Mouse (Mus musculus): ENCODE data around the gene Fam172a.

DNA sequence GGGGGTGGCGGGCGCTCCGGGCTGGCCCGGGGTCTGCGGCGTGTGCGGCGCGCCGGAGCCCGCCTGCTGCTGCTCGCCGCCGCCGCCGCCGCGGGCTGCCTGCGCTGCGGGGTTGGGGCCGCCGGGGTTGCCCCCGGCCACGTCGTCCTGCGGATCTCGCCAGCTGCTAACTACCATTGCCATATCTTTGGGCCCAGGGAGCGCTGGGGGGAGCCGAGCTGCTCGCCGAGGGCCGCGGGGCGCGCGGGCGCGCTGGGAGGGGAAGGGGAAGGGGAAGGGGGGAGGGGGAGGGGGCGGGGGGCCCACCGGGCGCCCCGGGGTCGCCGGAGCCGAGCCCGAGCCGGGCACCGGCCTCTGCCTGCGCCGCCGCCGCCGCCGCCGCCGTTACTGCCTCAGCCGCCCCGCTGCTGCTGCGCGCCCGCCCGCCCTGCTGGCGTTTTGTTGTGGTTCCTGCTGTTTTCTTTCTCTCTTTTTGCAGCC is 496.6 kb downstream of the Fam172a start:
- no peak for TF ChIP-seq CTCF (IDR thresholded peaks at IDR 0.05; ENCODE audit: low read depth, low read length)
- no peak for TF ChIP-seq POLR2AphosphoS5 (IDR thresholded peaks at IDR 0.05; ENCODE audit: insufficient replicate concordance, low read depth, low read length)
- no peak for TF ChIP-seq GATA1 (IDR thresholded peaks at IDR 0.05; ENCODE audit: borderline replicate concordance, low read length)
- TF ChIP-seq TAL1 (conservative IDR thresholded peaks at IDR 0.05; ENCODE audit: low read depth, low read length): no peak
- no peak for TF ChIP-seq GATA2 (IDR thresholded peaks at IDR 0.05; ENCODE audit: borderline replicate concordance, low read depth, low read length)

Measured in G1E (cell line).